Mouse (Mus musculus): ENCODE results near the gene Ugt1a9.

The Ugt1a9 gene

GRCm38 (mm10) chr1:88234646-88235045 is 164.0 kb downstream of the Ugt1a9 start:
- in situ Hi-C loops (cut with MboI, MseI) = no loop called here

GRCm38 (mm10) chr1:88235046-88235893 is 164.7 kb downstream of the Ugt1a9 start:
- in situ Hi-C loops (cut with MboI, MseI) = no loop called here

- in situ Hi-C loops (cut with MboI, MseI) = no loop called here
Observed at GRCm38 (mm10) chr1:88235894-88236415, 165.4 kb downstream of the Ugt1a9 start.

DNA sequence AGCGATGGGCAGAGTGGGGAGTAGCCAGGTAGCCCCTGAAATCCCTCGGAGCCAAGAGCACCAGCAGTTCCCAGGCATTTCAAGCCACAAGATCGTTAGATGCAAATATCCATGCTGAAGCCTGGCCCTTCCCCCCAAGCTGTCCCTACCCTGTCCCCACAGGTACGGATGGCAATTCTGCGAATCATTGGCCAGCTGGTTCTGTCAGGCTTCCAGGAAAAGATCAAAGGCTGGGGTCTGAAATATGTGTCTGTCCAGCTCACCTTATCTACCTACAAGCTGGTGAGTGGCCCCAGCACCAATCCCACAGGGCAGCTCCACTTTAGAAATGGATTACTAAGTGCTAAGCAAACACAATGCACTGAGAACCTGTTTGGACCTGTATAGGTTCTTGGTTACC is 166.7 kb downstream of the Ugt1a9 start:
- in situ Hi-C loops (cut with MboI, MseI) = no loop called here

- in situ Hi-C loops (cut with MboI, MseI) = no loop called here
Observed at GRCm38 (mm10) chr1:88238771-88239170, 168.2 kb downstream of the Ugt1a9 start.

- in situ Hi-C loops (cut with MboI, MseI) = no loop called here
Observed at GRCm38 (mm10) chr1:88240072-88240471, 169.5 kb downstream of the Ugt1a9 start.

DNA sequence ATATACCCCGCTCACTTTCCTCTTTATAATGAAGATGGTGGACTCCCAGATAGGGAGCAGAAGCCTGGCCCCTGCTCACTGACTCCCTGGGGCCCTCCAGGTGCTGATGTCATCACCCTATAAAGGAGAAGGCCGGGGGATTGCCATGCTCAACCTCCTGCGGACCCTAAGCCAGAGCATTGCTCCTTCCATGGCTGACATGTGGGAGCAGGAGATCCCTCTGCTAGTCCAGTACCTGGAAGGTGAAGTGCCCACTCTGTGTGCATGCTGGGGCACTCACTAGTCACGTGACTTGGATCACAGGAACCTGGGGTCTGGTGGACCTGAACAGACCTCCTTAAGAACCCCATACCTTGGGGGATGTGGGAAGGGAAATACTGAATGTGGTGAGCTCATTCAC is 170.0 kb downstream of the Ugt1a9 start:
- in situ Hi-C loops (cut with MboI, MseI) = no loop called here

DNA sequence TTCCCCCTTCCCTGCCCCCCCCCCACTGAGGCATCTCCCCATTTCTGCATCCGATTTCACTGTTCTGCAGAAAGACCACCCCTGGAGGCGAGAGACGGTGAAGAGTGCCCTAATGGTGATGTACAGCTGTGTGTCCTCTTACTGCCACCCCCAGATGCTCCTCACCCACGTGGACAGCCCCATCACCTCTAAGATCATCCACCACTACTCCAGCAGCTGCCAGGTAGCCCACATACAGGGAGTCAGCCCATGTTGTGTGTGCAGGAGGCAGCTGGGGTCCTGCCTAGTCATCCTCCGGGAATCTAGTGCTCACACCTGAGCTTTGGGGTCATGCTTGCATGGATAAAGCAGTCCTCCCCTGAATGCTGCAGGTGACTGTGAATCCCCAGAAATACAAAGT is 173.3 kb downstream of the Ugt1a9 start:
- in situ Hi-C loops (cut with MboI, MseI) = no loop called here

GRCm38 (mm10) chr1:88245881-88246280 is 175.3 kb downstream of the Ugt1a9 start:
- in situ Hi-C loops (cut with MboI, MseI) = no loop called here

DNA sequence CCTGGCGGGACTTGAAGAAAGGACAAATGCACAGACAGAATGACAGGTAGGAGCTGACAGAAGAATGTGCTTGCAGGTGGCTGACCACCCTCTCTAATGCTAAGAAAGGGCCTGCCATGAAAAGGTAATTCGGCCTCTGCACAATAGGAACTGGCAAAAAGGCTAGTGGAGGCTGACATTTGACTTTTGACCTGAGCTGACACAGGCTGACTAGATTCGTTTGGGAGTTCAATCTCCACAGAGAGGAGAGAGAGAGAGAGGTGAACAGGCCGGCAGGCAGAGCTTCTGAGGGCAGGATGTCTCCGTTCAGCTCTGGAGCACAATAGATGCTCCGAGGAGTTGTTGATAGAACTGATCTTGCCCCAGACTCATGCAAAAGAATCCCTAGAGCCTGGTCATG is 175.8 kb downstream of the Ugt1a9 start:
- in situ Hi-C loops (cut with MboI, MseI) = no loop called here

GRCm38 (mm10) chr1:88247660-88248059 is 177.1 kb downstream of the Ugt1a9 start:
- in situ Hi-C loops (cut with MboI, MseI) = no loop called here

DNA sequence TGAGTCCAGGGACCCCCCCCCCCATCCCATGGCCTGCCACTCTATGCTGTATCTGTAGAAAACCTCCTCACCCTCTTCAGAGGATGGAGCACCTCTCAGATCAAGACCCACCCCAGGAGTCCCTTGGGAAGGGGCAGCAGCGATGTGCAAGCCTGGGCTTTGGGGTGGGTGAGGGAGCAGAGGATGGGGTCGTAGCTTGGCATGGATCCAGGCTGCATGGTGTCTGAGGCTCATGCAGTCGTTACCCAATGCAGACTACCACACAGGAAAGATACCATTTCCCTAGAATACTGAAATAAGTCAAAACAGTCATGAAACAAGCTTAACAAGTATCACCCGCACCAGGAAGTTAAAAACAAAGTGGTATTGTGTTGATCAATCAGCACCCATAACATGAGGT is 178.1 kb downstream of the Ugt1a9 start:
- in situ Hi-C loops (cut with MboI, MseI) = no loop called here

GRCm38 (mm10) chr1:88249596-88249995 is 179.0 kb downstream of the Ugt1a9 start:
- in situ Hi-C loops (cut with MboI, MseI) = no loop called here

- in situ Hi-C loops (cut with MboI, MseI) = no loop called here
Observed at GRCm38 (mm10) chr1:88250023-88250422, 179.4 kb downstream of the Ugt1a9 start.

DNA sequence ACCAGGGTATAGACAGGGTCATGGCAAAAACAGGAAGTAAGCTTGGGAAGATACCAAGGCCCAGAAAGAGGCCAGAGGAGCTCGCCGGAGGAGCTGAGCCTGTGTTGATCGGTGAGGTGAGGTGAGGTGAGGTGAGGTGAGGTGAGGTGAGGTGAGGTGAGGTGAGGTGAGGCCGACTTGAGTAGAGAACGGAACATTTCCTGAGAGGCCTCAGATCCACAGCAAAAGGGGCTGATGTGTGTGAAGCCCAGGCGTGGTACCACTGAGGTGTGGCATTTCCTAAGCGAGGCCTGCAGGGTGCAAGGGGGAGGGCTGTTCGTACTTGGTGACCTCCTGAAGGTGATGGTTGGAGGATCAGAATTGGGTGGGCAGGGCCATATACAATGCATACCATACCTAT is 182.5 kb downstream of the Ugt1a9 start:
- in situ Hi-C loops (cut with MboI, MseI) = no loop called here

DNA sequence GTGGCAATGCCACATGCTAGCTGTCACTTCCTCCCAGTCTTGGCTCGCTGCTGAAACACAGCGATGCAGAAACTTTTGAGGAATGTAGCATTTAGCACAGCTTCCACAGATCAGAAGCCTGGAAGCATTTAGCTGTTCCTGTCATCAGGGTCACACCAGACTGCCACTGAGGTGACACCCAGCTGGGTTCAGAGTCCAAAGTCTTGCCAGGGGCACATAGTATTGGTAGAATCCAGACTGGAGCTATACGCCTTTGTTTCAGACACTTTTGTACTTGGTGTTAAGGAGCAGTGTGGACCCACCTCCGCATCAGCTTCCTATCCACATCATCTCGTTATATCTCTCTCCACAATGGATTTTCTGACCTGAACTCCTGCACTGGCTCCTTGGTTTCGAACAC is 182.9 kb downstream of the Ugt1a9 start:
- in situ Hi-C loops (cut with MboI, MseI) = no loop called here

DNA sequence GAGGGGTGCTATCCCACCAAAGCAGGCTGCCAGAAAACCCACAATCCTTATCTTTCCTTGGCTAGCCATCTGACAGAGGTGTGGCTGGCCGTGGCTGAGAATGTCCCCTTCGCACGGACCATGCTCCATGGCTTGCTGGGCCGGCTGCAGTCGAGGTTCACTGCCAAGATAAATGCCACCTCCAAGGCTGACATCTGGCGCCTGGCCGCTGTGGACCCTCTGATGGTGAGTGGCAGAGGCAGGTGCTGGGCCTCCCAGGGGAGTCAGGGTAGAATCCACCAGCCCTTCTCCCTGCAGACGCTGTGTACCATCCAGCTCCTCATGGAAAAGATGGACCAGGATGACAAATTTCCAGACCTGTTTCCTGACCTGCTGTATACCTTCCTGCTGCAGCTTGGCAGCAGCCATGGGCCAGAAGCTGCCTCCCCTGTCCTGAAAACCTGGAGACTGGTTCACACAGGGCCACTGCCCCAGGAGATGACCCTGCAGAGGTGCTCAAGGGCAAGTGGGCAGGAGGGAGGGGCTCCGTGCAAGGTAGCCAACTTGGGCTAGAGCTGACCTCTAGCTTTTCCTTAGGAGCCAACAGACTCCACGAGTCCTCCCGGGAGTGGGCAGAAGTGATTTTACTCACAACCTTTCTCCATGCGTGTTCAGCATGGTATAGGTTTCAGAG is 184.3 kb downstream of the Ugt1a9 start:
- in situ Hi-C loops (cut with MboI, MseI) = no loop called here

- in situ Hi-C loops (cut with MboI, MseI) = no loop called here
Observed at GRCm38 (mm10) chr1:88255466-88255857, 184.9 kb downstream of the Ugt1a9 start.

- in situ Hi-C loops (cut with MboI, MseI) = no loop called here
Observed at GRCm38 (mm10) chr1:88255989-88256754, 185.6 kb downstream of the Ugt1a9 start.

DNA sequence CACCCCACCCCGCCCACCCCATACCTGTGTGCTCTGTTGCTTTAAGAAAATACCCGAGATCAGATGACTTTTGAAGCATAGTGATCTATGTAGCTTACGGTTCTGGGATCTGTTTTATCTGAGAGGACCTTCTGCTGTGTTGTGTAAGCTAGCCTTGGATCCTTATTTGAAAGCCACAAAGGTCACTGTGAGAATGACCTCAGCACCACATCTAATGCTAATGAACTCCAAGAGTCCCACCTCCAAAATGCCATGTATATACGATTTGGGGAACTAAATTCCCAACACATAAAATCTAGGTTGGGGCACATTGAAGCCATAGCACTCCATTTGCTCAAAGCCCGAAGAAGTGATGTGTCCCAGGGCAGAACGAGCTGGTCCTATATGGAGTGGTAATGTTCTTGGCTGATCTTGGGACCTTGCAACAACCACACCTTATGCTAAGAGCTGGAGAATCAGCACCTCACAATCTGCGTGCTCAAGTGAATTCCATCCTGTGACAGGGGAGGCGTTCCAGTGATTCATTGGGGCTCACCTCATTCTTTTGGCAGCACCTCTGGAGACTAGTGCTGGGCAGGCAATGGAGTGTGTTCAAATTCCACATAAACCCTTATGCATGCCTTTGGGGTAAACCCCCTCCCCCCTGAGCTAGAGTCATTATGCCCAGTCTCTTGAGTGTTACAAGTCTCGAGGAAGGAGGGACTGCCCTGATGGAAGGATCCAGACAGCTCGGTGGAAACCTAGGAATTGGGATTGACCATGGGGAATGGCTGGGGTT is 186.5 kb downstream of the Ugt1a9 start:
- in situ Hi-C loops (cut with MboI, MseI) = no loop called here

DNA sequence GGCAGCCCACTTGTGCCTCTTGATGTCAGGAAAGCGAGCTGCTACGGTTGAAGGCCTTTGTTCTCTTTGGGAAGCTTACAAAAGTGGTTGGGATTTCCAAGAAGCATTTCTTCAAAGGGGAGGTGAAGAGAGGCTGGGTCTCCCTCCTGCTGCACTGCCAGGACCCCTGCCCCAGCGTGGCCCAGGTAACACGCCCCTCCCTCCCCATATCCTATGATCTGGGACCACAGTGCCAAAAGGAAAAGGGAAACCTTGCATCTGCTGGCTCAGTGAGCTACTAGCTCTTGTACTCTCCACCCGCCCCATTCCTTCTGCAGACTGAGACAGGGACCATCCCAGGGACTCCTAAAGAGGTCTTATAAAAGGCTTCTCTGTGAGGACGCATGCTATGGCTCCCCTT is 187.1 kb downstream of the Ugt1a9 start:
- in situ Hi-C loops (cut with MboI, MseI) = no loop called here
